29 mouse cellular contexts compared by ENCODE assay signal in the genomic region with DNA sequence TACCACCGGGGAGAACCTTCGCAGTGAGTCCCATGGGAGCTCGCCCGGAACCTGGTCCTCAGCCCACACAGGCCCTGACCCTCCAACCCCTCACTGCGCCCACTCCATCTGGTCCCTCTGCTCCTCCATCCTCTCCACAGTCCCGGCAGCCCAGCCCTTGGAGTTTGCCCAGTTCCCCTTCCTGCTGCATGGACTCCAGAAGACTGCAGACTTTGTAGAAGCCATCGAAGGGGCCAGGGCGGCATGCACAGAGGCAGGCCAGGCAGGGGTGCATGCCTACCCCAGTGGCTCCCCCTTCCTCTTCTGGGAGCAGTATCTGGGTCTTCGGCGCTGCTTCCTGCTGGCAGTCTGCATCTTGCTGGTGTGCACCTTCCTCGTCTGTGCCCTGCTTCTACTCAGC. TPM values are rescaled to one million over a fixed set of nuclear protein-coding genes. Genes with fewer than 3 reads are reported as not detected.
"Had no signal": no experiment of that assay in that cellular context is flagged by ENCODE, and none has a peak within 500 bp of the region (broad histone marks: within the 10 kb centered on the region; RNA-seq: fewer than 3 reads in every experiment).

No protein-coding gene starts in this region.

- ATAC-seq: forebrain, embryonic 13.5 days; forebrain, embryonic 14.5 days; forebrain, embryonic 15.5 days; forebrain, embryonic 16.5 days; forebrain, postnatal 0 days had no signal

- H3K4me3 ChIP-seq: embryonic facial prominence, embryonic 10.5 days; embryonic facial prominence, embryonic 12.5 days; embryonic facial prominence, embryonic 13.5 days; embryonic facial prominence, embryonic 15.5 days; erythroblast, embryonic 14.5 days; forebrain, embryonic 10.5 days; forebrain, embryonic 12.5 days; forebrain, embryonic 13.5 days; forebrain, embryonic 15.5 days; gastrocnemius, adult 2 months; heart, adult 2 months had no signal

- H3K4me2 ChIP-seq: embryonic facial prominence, embryonic 12.5 days; embryonic facial prominence, embryonic 13.5 days; embryonic facial prominence, embryonic 15.5 days; forebrain, embryonic 12.5 days; forebrain, embryonic 13.5 days; forebrain, embryonic 15.5 days had no signal

- H3K4me1 ChIP-seq: embryonic facial prominence, embryonic 12.5 days; embryonic facial prominence, embryonic 13.5 days; embryonic facial prominence, embryonic 15.5 days; forebrain, embryonic 10.5 days; forebrain, embryonic 12.5 days; forebrain, embryonic 15.5 days had no signal

- H3K27me3 ChIP-seq: embryonic facial prominence, embryonic 12.5 days; embryonic facial prominence, embryonic 13.5 days; embryonic facial prominence, embryonic 15.5 days; forebrain, embryonic 12.5 days; forebrain, embryonic 13.5 days; forebrain, embryonic 15.5 days had no signal

- H3K27ac ChIP-seq: embryonic facial prominence, embryonic 10.5 days; embryonic facial prominence, embryonic 12.5 days; embryonic facial prominence, embryonic 13.5 days; embryonic facial prominence, embryonic 15.5 days; forebrain, embryonic 10.5 days; forebrain, embryonic 12.5 days; forebrain, embryonic 13.5 days; forebrain, embryonic 15.5 days; gastrocnemius, adult 2 months; heart, adult 2 months had no signal

- H3K36me3 ChIP-seq: forebrain, embryonic 15.5 days had no signal

- H3K9me3 ChIP-seq: embryonic facial prominence, embryonic 10.5 days; embryonic facial prominence, embryonic 12.5 days; embryonic facial prominence, embryonic 13.5 days; embryonic facial prominence, embryonic 15.5 days; forebrain, embryonic 10.5 days; forebrain, embryonic 12.5 days; forebrain, embryonic 13.5 days; forebrain, embryonic 15.5 days had no signal

- H3K9ac ChIP-seq: embryonic facial prominence, embryonic 12.5 days; embryonic facial prominence, embryonic 13.5 days; embryonic facial prominence, embryonic 15.5 days; forebrain, embryonic 12.5 days; forebrain, embryonic 13.5 days; forebrain, embryonic 15.5 days; forebrain, postnatal 0 days had no signal

- DNase-seq: cerebellum, adult 2 months; cerebellum, adult 8-10 months; cerebellum, adult 9-10 months; cerebellum, adult 9-11 months; cerebellum, postnatal 14 days; cerebellum, postnatal 25 days; cerebellum, postnatal 36 days; embryo, embryonic 11 days; forebrain, postnatal 0 days; gastrocnemius, adult 2 months; gastrocnemius, postnatal 10 days; gastrocnemius, postnatal 14 days; gastrocnemius, postnatal 25 days; gastrocnemius, postnatal 36 days; heart, adult 18-20 months; heart, adult 2 months had no signal

RNA-seq across cellular contexts. Expression of a gene that starts 15.6 kb away (rescaled TPM):
- polyA plus RNA-seq: embryonic facial prominence, embryonic 10.5 days; embryonic facial prominence, embryonic 11.5 days; embryonic facial prominence, embryonic 12.5 days; embryonic facial prominence, embryonic 13.5 days; erythroblast, embryonic 14.5 days; forebrain, embryonic 10.5 days; forebrain, embryonic 11.5 days; forebrain, embryonic 12.5 days; forebrain, embryonic 13.5 days had no signal
